Mouse (Mus musculus) midbrain, embryonic 15.5 days (tissue): Measurements from ENCODE around the gene Cul4a. TPM values are rescaled to one million over a fixed set of nuclear protein-coding genes. Genes with fewer than 3 reads are reported as not detected.

Source experiments
- ATAC-seq: fragments of 200-750 bp; cut with Nextera tagmentation; replicated peaks from 2 replicates; pipeline ENCODE4 v1.8.0; 2017; ENCODE audit warnings: moderate TSS enrichment
- H3K27ac ChIP-seq: fragments of 300-500 bp; sonication (generic); 2 replicates; pipeline ENCODE4 v1.5.1; 2015; ENCODE audit warnings: mild to moderate bottlenecking, inconsistent platforms
- H3K27me3 ChIP-seq: fragments of 300-500 bp; sonication (generic); replicated peaks from 2 replicates; pipeline ENCODE4 v1.6.1; 2015; ENCODE audit warnings: inconsistent platforms
- H3K36me3 ChIP-seq: fragments of 300-500 bp; sonication (generic); replicated peaks from 2 replicates; pipeline ENCODE4 v1.6.1; 2015; ENCODE audit warnings: inconsistent platforms
- H3K4me1 ChIP-seq: fragments of 300-500 bp; sonication (generic); 2 replicates; pipeline ENCODE4 v1.6.1; 2015; ENCODE audit warnings: inconsistent platforms
- H3K4me2 ChIP-seq: fragments of 300-500 bp; sonication (generic); 2 replicates; pipeline ENCODE4 v1.6.1; 2015; ENCODE audit warnings: inconsistent platforms, mild to moderate bottlenecking, moderate library complexity
- H3K4me3 ChIP-seq: fragments of 300-500 bp; sonication (generic); 2 replicates; pipeline ENCODE4 v1.5.1; 2015; ENCODE audit warnings: mild to moderate bottlenecking, inconsistent platforms
- H3K9ac ChIP-seq: fragments of 300-500 bp; sonication (generic); 2 replicates; pipeline ENCODE4 v1.6.1; 2015; ENCODE audit warnings: mild to moderate bottlenecking, inconsistent platforms
- H3K9me3 ChIP-seq: fragments of 300-500 bp; sonication (generic); 2 replicates; pipeline ENCODE4 v1.6.1; 2016; ENCODE audit warnings: inconsistent platforms
- whole genome bisulfite sequencing: fragments of 180-500 bp; shearing (Covaris S2); methylation state at CpG from one replicate; pipeline ENCODE4 v1.1.7; 2015; ENCODE audit warnings: mixed read lengths; 5-methylcytosine and 5-hydroxymethylcytosine counted together
- polyA plus RNA-seq: library from polyadenylated mRNA; unstranded; fragments of >200 nt; fragmentation: Nextera tagmentation; extraction: Ambion mirVana; gene quantifications from 2 replicates; pipeline ENCODE4 v1.2.1, GENCODE M21; 2015

Cul4a gene
- polyA plus RNA-seq, 1 experiment from 2014 or later = 70.4 TPM

- H3K9ac ChIP-seq = no peak overlapping the region
- H3K27ac ChIP-seq = no peak overlapping the region
- peaks cover 58% of the 10 kb centered on the region for H3K36me3 ChIP-seq
- H3K9me3 ChIP-seq = no peaks in the 10 kb centered on the region
- WGBS = 81% methylated on average over 1 of the region's 1 CpGs
- no peaks in the 10 kb centered on the region for H3K4me1 ChIP-seq
- ATAC-seq = no peak
- H3K4me2 ChIP-seq = no peak overlapping the region
- H3K27me3 ChIP-seq = no peaks in the 10 kb centered on the region
- no peak overlapping the region for H3K4me3 ChIP-seq
Observed at GRCm38 (mm10) chr8:13170510-13170909, 65.1 kb downstream of the Cul4a start.

- Histone ChIP-seq H3K9me3 (no peaks in the 10 kb centered on the region), H3K4me1 (no peaks in the 10 kb centered on the region), H3K9ac (no peak overlapping the region), H3K27me3 (no peaks in the 10 kb centered on the region), H3K4me2 (no peak overlapping the region), H3K36me3 (peaks cover 54% of the 10 kb centered on the region), H3K27ac (no peak overlapping the region), H3K4me3 (no peak overlapping the region)
- 93% methylated on average over 4 of the region's 4 CpGs for WGBS
- no peak for ATAC-seq
Observed at GRCm38 (mm10) chr8:13174305-13174704, 68.9 kb downstream of the Cul4a start.

- 94% methylated on average over 4 of the region's 4 CpGs for WGBS
- H3K27ac ChIP-seq = no peak overlapping the region
- no peaks in the 10 kb centered on the region for H3K9me3 ChIP-seq
- no peak for ATAC-seq
- no peak overlapping the region for H3K4me2 ChIP-seq
- no peak overlapping the region for H3K9ac ChIP-seq
- no peaks in the 10 kb centered on the region for H3K4me1 ChIP-seq
- peaks cover 53% of the 10 kb centered on the region for H3K36me3 ChIP-seq
- no peaks in the 10 kb centered on the region for H3K27me3 ChIP-seq
- no peak overlapping the region for H3K4me3 ChIP-seq
Observed at GRCm38 (mm10) chr8:13174811-13175210, 69.4 kb downstream of the Cul4a start.

- no peak overlapping the region for H3K9ac ChIP-seq
- no peak for ATAC-seq
- no peaks in the 10 kb centered on the region for H3K9me3 ChIP-seq
- H3K27me3 ChIP-seq = no peaks in the 10 kb centered on the region
- H3K4me1 ChIP-seq = no peaks in the 10 kb centered on the region
- H3K4me3 ChIP-seq = no peak overlapping the region
- 79% methylated on average over 1 of the region's 1 CpGs for WGBS
- H3K36me3 ChIP-seq = peaks cover 53% of the 10 kb centered on the region
- no peak overlapping the region for H3K4me2 ChIP-seq
- H3K27ac ChIP-seq = no peak overlapping the region
Observed at GRCm38 (mm10) chr8:13175650-13176049, 70.2 kb downstream of the Cul4a start.

- Histone ChIP-seq H3K4me3 (no peak overlapping the region), H3K9me3 (no peaks in the 10 kb centered on the region), H3K9ac (no peak overlapping the region), H3K4me2 (no peak overlapping the region), H3K27ac (no peak overlapping the region), H3K27me3 (no peaks in the 10 kb centered on the region), H3K36me3 (peaks cover 41% of the 10 kb centered on the region), H3K4me1 (no peaks in the 10 kb centered on the region)
- WGBS = 94% methylated on average over 7 of the region's 7 CpGs
- ATAC-seq = no peak
Observed at GRCm38 (mm10) chr8:13177173-13177852, 71.9 kb downstream of the Cul4a start.

- Histone ChIP-seq H3K4me2 (no peak overlapping the region), H3K27ac (no peak overlapping the region), H3K36me3 (peaks cover 33% of the 10 kb centered on the region), H3K27me3 (no peaks in the 10 kb centered on the region), H3K4me3 (no peak overlapping the region), H3K9me3 (no peaks in the 10 kb centered on the region), H3K4me1 (no peaks in the 10 kb centered on the region), H3K9ac (no peak overlapping the region)
- WGBS = 91% methylated on average over 5 of the region's 5 CpGs
- ATAC-seq = no peak
Observed at GRCm38 (mm10) chr8:13178137-13178536, 72.7 kb downstream of the Cul4a start.

GRCm38 (mm10) chr8:13179482-13179881, 74.1 kb downstream of the Cul4a start:
- Histone ChIP-seq H3K27me3 (no peaks in the 10 kb centered on the region), H3K27ac (no peak overlapping the region), H3K4me2 (no peak overlapping the region), H3K36me3 (peaks cover 19% of the 10 kb centered on the region), H3K4me3 (no peak overlapping the region), H3K9me3 (no peaks in the 10 kb centered on the region), H3K9ac (no peak overlapping the region), H3K4me1 (no peaks in the 10 kb centered on the region)
- ATAC-seq = no peak
- 82% methylated on average over 6 of the region's 6 CpGs for WGBS

- Histone ChIP-seq H3K4me1 (no peaks in the 10 kb centered on the region), H3K36me3 (peaks cover 16% of the 10 kb centered on the region), H3K27me3 (no peaks in the 10 kb centered on the region), H3K4me2 (no peak overlapping the region), H3K4me3 (no peak overlapping the region), H3K9ac (no peak overlapping the region), H3K9me3 (no peaks in the 10 kb centered on the region), H3K27ac (no peak overlapping the region)
- 84% methylated on average over 7 of the region's 7 CpGs for WGBS
- no peak for ATAC-seq
Observed at GRCm38 (mm10) chr8:13179948-13180347, 74.5 kb downstream of the Cul4a start.

GRCm38 (mm10) chr8:13180408-13180807, 75.0 kb downstream of the Cul4a start:
- Histone ChIP-seq H3K36me3 (peaks cover 13% of the 10 kb centered on the region), H3K27ac (no peak overlapping the region), H3K4me2 (no peak overlapping the region), H3K9ac (no peak overlapping the region), H3K4me3 (no peak overlapping the region), H3K4me1 (no peaks in the 10 kb centered on the region), H3K27me3 (no peaks in the 10 kb centered on the region), H3K9me3 (no peaks in the 10 kb centered on the region)
- no peak for ATAC-seq
- 92% methylated on average over 9 of the region's 9 CpGs for WGBS

- WGBS = 86% methylated on average over 18 of the region's 18 CpGs
Observed at GRCm38 (mm10) chr8:13180911-13181690, 75.7 kb downstream of the Cul4a start.

GRCm38 (mm10) chr8:13181691-13181976, 76.2 kb downstream of the Cul4a start:
- no peak overlapping the region for H3K9ac ChIP-seq
- no peaks in the 10 kb centered on the region for H3K27me3 ChIP-seq
- ATAC-seq = no peak
- H3K4me3 ChIP-seq = no peak overlapping the region
- H3K4me1 ChIP-seq = no peaks in the 10 kb centered on the region
- H3K4me2 ChIP-seq = no peak overlapping the region
- peaks cover under 1% of the 10 kb centered on the region; the same call in 1 of the 2 replicates for H3K36me3 ChIP-seq
- H3K9me3 ChIP-seq = no peaks in the 10 kb centered on the region
- H3K27ac ChIP-seq = no peak overlapping the region
- 42% methylated on average over 2 of the region's 2 CpGs for WGBS

More at GRCm38 (mm10) chr8:13180911-13181690, 75.7 kb downstream of the Cul4a start:
- no peaks in the 10 kb centered on the region for H3K9me3 ChIP-seq
- peaks cover 6% of the 10 kb centered on the region; the same call in 1 of the 2 replicates for H3K36me3 ChIP-seq
- no peak overlapping the region for H3K9ac ChIP-seq
- no peak overlapping the region for H3K4me3 ChIP-seq
- H3K27me3 ChIP-seq = no peaks in the 10 kb centered on the region
- no peak for ATAC-seq
- H3K4me2 ChIP-seq = no peak overlapping the region
- no peak overlapping the region for H3K27ac ChIP-seq
- no peaks in the 10 kb centered on the region for H3K4me1 ChIP-seq

GRCm38 (mm10) chr8:13186819-13187218, 81.4 kb downstream of the Cul4a start:
- Histone ChIP-seq H3K27me3 (no peaks in the 10 kb centered on the region), H3K4me3 (no peak overlapping the region), H3K4me1 (no peaks in the 10 kb centered on the region), H3K27ac (no peak overlapping the region), H3K4me2 (no peak overlapping the region), H3K36me3 (no peaks in the 10 kb centered on the region), H3K9ac (no peak overlapping the region), H3K9me3 (no peaks in the 10 kb centered on the region)
- 84% methylated on average over 8 of the region's 8 CpGs for WGBS
- no peak for ATAC-seq

GRCm38 (mm10) chr8:13187229-13187628, 81.8 kb downstream of the Cul4a start:
- no peak overlapping the region for H3K4me3 ChIP-seq

More at GRCm38 (mm10) chr8:13187229-13187628, 81.8 kb downstream of the Cul4a start:
- no peaks in the 10 kb centered on the region for H3K27me3 ChIP-seq
- H3K9ac ChIP-seq = no peak overlapping the region
- ATAC-seq = no peak
- no peaks in the 10 kb centered on the region for H3K36me3 ChIP-seq
- H3K4me1 ChIP-seq = no peaks in the 10 kb centered on the region
- H3K9me3 ChIP-seq = no peaks in the 10 kb centered on the region
- no peak overlapping the region for H3K4me2 ChIP-seq
- no peak overlapping the region for H3K27ac ChIP-seq
- WGBS = 83% methylated on average over 9 of the region's 9 CpGs
